Mouse (Mus musculus) heart, embryonic 13.5 days (tissue): Measurements from ENCODE around the gene Uhrf1bp1l. TPM values are rescaled to one million over a fixed set of nuclear protein-coding genes. Genes with fewer than 3 reads are reported as not detected.

Source experiments
- ATAC-seq: fragments of 200-750 bp; cut with Nextera tagmentation; 2 replicates; pipeline ENCODE4 v1.8.0; 2017; ENCODE audit warnings: moderate TSS enrichment; ENCODE audit not compliant: insufficient number of reproducible peaks, low FRiP score, low TSS enrichment; ENCODE audit errors: extremely low read depth
- H3K27ac ChIP-seq: fragments of 300-500 bp; sonication (generic); replicated peaks from 2 replicates; pipeline ENCODE4 v1.5.1; 2015; ENCODE audit warnings: moderate library complexity, mild to moderate bottlenecking, inconsistent platforms
- H3K27me3 ChIP-seq: fragments of 300-500 bp; sonication (generic); replicated peaks from 2 replicates; pipeline ENCODE4 v1.6.1; 2015; ENCODE audit warnings: mild to moderate bottlenecking, inconsistent platforms
- H3K36me3 ChIP-seq: fragments of 300-500 bp; sonication (generic); 2 replicates; pipeline ENCODE4 v1.6.1; 2015; ENCODE audit warnings: mild to moderate bottlenecking, inconsistent platforms
- H3K4me1 ChIP-seq: fragments of 300-500 bp; sonication (generic); 2 replicates; pipeline ENCODE4 v1.6.1; 2015; ENCODE audit warnings: inconsistent platforms
- H3K4me2 ChIP-seq: fragments of 300-500 bp; sonication (generic); 2 replicates; pipeline ENCODE4 v1.6.1; 2015; ENCODE audit warnings: inconsistent platforms, mild to moderate bottlenecking, moderate library complexity
- H3K4me3 ChIP-seq: fragments of 300-500 bp; sonication (generic); 2 replicates; pipeline ENCODE4 v1.5.1; 2015; ENCODE audit warnings: moderate library complexity, mild to moderate bottlenecking, inconsistent platforms
- H3K9ac ChIP-seq: fragments of 300-500 bp; sonication (generic); 2 replicates; pipeline ENCODE4 v1.6.1; 2015; ENCODE audit warnings: inconsistent platforms, mild to moderate bottlenecking, moderate library complexity
- H3K9me3 ChIP-seq: fragments of 300-500 bp; sonication (generic); 2 replicates; pipeline ENCODE4 v1.6.1; 2016; ENCODE audit warnings: inconsistent platforms
- WGBS: fragments of 180-500 bp; shearing (Covaris S2); methylation state at CpG from one replicate; pipeline ENCODE4 v1.1.7; 2015; ENCODE audit warnings: mixed read lengths; 5-methylcytosine and 5-hydroxymethylcytosine counted together
- polyA plus RNA-seq: library from polyadenylated mRNA; unstranded; fragments of >200 nt; fragmentation: Nextera tagmentation; extraction: Ambion mirVana; gene quantifications from 2 replicates; pipeline ENCODE4 v1.2.1, GENCODE M21; 2015

Gene Uhrf1bp1l
- polyA plus RNA-seq, 1 experiment from 2014 or later: 17.0 TPM

GRCm38 (mm10) chr10:89856286-89856685, 111.5 kb downstream of the Uhrf1bp1l start:
- ATAC-seq: no peak
- Histone ChIP-seq H3K9me3 (0 out of 2 replicates have a peak, but pooled peaks cover 4% of the 10 kb centered on the region), H3K27me3 (no peaks in the 10 kb centered on the region), H3K36me3 (no peaks in the 10 kb centered on the region), H3K4me3 (no peak overlapping the region), H3K9ac (no peak overlapping the region), H3K27ac (no peak overlapping the region), H3K4me2 (no peak overlapping the region), H3K4me1 (no peaks in the 10 kb centered on the region)
- WGBS: 88% methylated on average over 7 of the region's 7 CpGs

GRCm38 (mm10) chr10:89868211-89868610, 123.4 kb downstream of the Uhrf1bp1l start:
- Histone ChIP-seq H3K36me3 (no peaks in the 10 kb centered on the region), H3K27me3 (peaks cover 22% of the 10 kb centered on the region), H3K9ac (no peak overlapping the region), H3K4me3 (no peak overlapping the region), H3K9me3 (no peaks in the 10 kb centered on the region), H3K4me2 (no peak overlapping the region), H3K27ac (no peak overlapping the region), H3K4me1 (peaks cover 8% of the 10 kb centered on the region)
- WGBS: 75% methylated on average over 4 of the region's 4 CpGs
- no peak for ATAC-seq

- Histone ChIP-seq H3K36me3 (no peaks in the 10 kb centered on the region), H3K4me2 (no peak overlapping the region), H3K9ac (no peak overlapping the region), H3K27ac (no peak overlapping the region), H3K4me3 (no peak overlapping the region), H3K4me1 (peaks cover 15% of the 10 kb centered on the region), H3K27me3 (peaks cover 29% of the 10 kb centered on the region), H3K9me3 (no peaks in the 10 kb centered on the region)
- 56% methylated on average over 3 of the region's 3 CpGs for WGBS
- ATAC-seq: no peak
Measured at GRCm38 (mm10) chr10:89868836-89869235, 124.0 kb downstream of the Uhrf1bp1l start.

Other genes starting within 250 kb of the Uhrf1bp1l start
- gene Nr1h4, start 211.4 kb upstream of the Uhrf1bp1l start, polyA plus RNA-seq: 1.2 TPM in 2 replicates
- 0.04 and 0.09 TPM in 2 replicates for gene Slc17a8, start 123.7 kb upstream of the Uhrf1bp1l start, polyA plus RNA-seq
- 4.1 and 5.4 TPM in 2 replicates for gene Scyl2, start 58.7 kb upstream of the Uhrf1bp1l start, polyA plus RNA-seq
- gene Actr6, start 12.7 kb upstream of the Uhrf1bp1l start, polyA plus RNA-seq: 21.5 and 25.4 TPM in 2 replicates
- gene Anks1b, start 128.5 kb downstream of the Uhrf1bp1l start, polyA plus RNA-seq: 0.37 and 0.64 TPM in 2 replicates